Mouse (Mus musculus) spleen, adult 2 months (tissue): ENCODE measurements around the gene Bend4.

Source experiments
- CTCF ChIP-seq: fragments of 200-500 bp; IDR thresholded peaks from 2 replicates; pipeline ENCODE4 v1.5.1; 2011; ENCODE audit warnings: mild to moderate bottlenecking, inconsistent platforms; ENCODE audit not compliant: insufficient read depth, insufficient read length, insufficient replicate concordance; ENCODE audit errors: extremely low read depth
- POLR2A ChIP-seq: fragments of 200-500 bp; IDR thresholded peaks from 2 replicates; pipeline ENCODE4 v1.6.1; 2011; ENCODE audit warnings: low read depth, low read length, inconsistent platforms

GRCm38 (mm10) chr5:67400608-67401480 is 27.3 kb downstream of the Bend4 start:
- no peak for TF ChIP-seq CTCF
- no peak for TF ChIP-seq POLR2A
